Mouse (Mus musculus): ENCODE measurements around the gene Gpr161. TPM values are rescaled to one million over a fixed set of nuclear protein-coding genes. Genes with fewer than 3 reads are reported as not detected.

Gene Gpr161
- total RNA-seq, 2 experiments from 2014 or later: 2.5 to 3.0 TPM

Other genes with a start within 250 kb of the Gpr161 start
- not detected for gene Tbx19, start 135.0 kb upstream of the Gpr161 start, total RNA-seq (2021)
- 10 to 100 TPM in 1 of 2 experiments, 1 to 10 TPM in 1; 8.9 to 10.5 TPM for gene Sft2d2, start 101.4 kb upstream of the Gpr161 start, total RNA-seq (2021)
- gene Tiprl, start 58.8 kb upstream of the Gpr161 start, total RNA-seq (2021): 10 to 100 TPM; 22.1 TPM
- 100 to 1,000 TPM; 138 to 160 TPM for gene Dcaf6, start 164.7 kb downstream of the Gpr161 start, total RNA-seq (2021)
- 100 to 1,000 TPM; 195 to 234 TPM for gene Mpc2, start 164.8 kb downstream of the Gpr161 start, total RNA-seq (2021)
- gene Adcy10, start 189.4 kb downstream of the Gpr161 start, total RNA-seq (2021): not detected